Mouse (Mus musculus): Measurements from ENCODE around the gene Nfyc. TPM values are rescaled to one million over a fixed set of nuclear protein-coding genes. Genes with fewer than 3 reads are reported as not detected.
A peak's percentile ranks its signal among the peaks of the same experiment; 100 is the strongest.

Gene Nfyc
- polyA plus RNA-seq, 1 experiment from 2014 or later, result 110 TPM

DNA sequence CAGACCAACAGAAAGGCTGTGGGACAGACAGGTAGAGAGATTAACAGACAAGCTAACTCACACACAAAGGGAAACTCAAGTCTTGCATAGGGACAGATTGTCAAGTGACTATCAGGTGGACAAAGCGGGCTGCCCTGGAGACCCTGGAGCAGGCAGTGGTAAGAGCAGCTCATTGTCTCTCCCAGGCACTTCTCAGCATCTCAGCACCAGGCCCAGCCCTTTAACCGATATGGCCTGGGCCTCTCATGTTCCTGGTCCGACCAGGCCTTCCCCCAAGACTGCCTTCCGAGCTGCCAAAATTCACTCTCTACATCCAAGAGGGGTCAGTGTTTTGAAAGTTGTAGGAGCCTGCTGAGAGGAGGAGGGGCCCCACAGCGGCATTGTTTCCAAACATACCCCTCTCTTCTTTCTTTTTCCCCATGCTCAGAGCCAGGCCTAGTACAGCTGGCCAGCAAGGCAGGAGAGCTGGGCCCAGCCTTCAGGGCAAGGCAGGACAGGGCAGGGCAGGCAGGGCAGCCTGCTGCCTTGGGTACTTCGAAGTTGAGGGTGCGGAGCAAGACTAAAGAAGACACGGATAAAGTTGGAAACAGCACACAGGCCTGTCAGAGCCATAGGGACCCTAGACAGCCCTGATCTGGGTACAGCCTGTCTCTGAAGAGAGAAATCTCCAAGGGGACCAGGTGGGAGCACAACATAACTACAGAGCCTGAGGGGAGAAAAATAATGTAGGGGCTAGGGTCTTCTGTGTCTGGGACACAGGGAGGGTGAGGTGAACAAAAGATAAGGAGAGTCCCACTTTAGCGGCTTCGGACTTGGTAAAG lies 85.4 kb downstream of the Nfyc start:
- Histone ChIP-seq H3K9ac (no peak overlapping the region), H3K9me3 (no peaks in the 10 kb centered on the region), H3K27me3 (peaks cover 85% of the 10 kb centered on the region), H3K27ac (no peak overlapping the region), H3K4me3 (replicated peaks) (no peak overlapping the region; the same call in 1 of the 2 replicates), H3K4me2 (peak overlapping the region; percentile 100), H3K36me3 (replicated peaks) (no peaks in the 10 kb centered on the region), H3K4me1 (peaks cover 34% of the 10 kb centered on the region)
- 8% methylated on average over 10 of the region's 10 CpGs for WGBS
- no peak for ATAC-seq (ENCODE audit: low FRiP score)

DNA sequence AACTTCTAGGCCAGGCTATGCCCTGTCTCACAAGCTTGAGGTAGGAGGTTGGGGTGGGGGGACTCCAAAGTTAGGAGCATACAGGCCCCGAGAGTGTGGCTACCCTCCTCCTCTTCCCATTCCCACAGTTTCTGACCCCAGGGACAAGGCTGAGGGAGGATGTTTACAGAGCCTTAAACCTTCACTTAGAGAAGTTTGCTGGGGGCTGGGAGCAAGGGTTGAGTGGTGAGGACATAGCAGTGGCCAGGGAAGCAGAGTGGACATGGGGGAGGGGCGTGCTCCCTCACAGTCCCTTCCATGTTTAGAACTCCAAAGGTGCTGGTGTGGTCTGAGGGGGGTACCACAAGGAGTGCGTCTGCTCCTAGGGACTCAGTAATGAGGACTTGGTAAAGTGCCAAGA lies 87.7 kb downstream of the Nfyc start:
- ATAC-seq (ENCODE audit: low FRiP score), result no peak
- no peaks in the 10 kb centered on the region for H3K36me3 ChIP-seq (replicated peaks)
- H3K4me1 ChIP-seq, result peaks cover 32% of the 10 kb centered on the region
- no peak overlapping the region for H3K4me3 ChIP-seq (replicated peaks)
- peaks cover 65% of the 10 kb centered on the region for H3K27me3 ChIP-seq
- H3K4me2 ChIP-seq, result no peak overlapping the region
- H3K9ac ChIP-seq, result no peak overlapping the region
- H3K27ac ChIP-seq, result no peak overlapping the region
- no peaks in the 10 kb centered on the region for H3K9me3 ChIP-seq
- WGBS, result 67% methylated on average over 3 of the region's 3 CpGs

DNA sequence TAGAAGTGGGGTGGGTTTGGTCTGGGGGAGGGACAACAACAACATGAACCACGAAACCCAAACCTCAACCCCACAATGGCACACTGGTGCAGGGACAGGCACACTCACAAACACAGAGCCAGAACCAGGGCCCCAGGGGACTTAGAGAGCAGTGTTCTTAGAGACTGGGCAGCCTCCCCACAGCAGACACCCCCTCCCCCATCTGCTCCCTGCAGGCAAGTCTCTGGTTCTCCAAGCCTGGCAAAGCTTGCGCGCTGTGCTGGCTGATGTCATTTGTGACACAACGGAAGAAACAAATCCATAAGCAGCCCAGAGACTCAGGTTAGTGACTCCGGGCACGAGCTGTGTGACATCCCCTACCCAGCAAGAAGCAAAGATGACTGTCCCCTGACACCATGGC lies 90.1 kb downstream of the Nfyc start:
- no peak overlapping the region for H3K27ac ChIP-seq

DNA sequence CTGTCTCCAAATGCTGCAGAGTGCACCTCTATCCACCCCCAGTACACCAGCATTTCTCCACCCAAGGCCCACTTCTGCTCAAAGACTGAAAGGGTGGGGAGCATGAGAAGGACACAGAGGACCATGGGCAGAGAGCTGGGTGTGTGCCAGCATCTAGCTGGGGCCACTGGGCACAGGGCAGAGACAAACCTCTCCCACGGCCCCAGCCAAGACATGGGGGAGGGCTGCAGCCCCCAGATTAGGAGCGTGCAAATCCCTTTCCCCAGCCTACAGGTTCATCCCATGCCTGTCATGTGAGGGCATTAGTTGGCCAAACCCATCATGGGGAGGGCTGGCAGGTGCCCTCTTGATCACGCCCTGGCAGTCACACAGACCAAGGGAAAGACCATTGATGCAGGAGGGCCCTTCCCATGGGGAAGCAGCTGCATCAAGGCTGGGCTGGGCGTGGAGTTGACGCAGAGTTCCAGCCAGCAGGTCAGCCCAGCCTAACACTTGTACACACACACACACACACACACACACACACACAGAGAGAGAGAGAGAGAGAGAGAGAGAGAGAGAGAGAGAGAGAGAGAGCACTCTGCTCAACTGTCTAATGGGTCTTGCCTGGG lies 97.3 kb downstream of the Nfyc start:
- Histone ChIP-seq H3K36me3 (replicated peaks) (no peaks in the 10 kb centered on the region), H3K4me3 (replicated peaks) (no peak overlapping the region), H3K4me1 (peaks cover 24% of the 10 kb centered on the region), H3K27ac (no peak overlapping the region), H3K9me3 (no peaks in the 10 kb centered on the region), H3K9ac (no peak overlapping the region), H3K4me2 (no peak overlapping the region), H3K27me3 (peaks cover 66% of the 10 kb centered on the region)
- no peak for ATAC-seq (ENCODE audit: low FRiP score)
- WGBS, result 75% methylated on average over 5 of the region's 5 CpGs

More for the DNA sequence above, 90.1 kb downstream of the Nfyc start:
- no peak overlapping the region for H3K9ac ChIP-seq
- H3K9me3 ChIP-seq, result no peaks in the 10 kb centered on the region
- H3K36me3 ChIP-seq (replicated peaks), result no peaks in the 10 kb centered on the region
- ATAC-seq (ENCODE audit: low FRiP score), result no peak
- H3K4me2 ChIP-seq, result no peak overlapping the region
- WGBS, result 73% methylated on average over 6 of the region's 6 CpGs
- H3K4me1 ChIP-seq, result peaks cover 9% of the 10 kb centered on the region
- H3K4me3 ChIP-seq (replicated peaks), result no peak overlapping the region
- H3K27me3 ChIP-seq, result peaks cover 58% of the 10 kb centered on the region

GRCm38 (mm10) chr4:120732737-120733136 lies 98.6 kb downstream of the Nfyc start:
- H3K9me3 ChIP-seq, result no peaks in the 10 kb centered on the region
- WGBS, result 82% methylated on average over 6 of the region's 6 CpGs
- H3K27ac ChIP-seq, result no peak overlapping the region
- peaks cover 60% of the 10 kb centered on the region for H3K27me3 ChIP-seq
- peaks cover 24% of the 10 kb centered on the region for H3K4me1 ChIP-seq
- no peaks in the 10 kb centered on the region for H3K36me3 ChIP-seq (replicated peaks)
- H3K9ac ChIP-seq, result no peak overlapping the region
- no peak overlapping the region for H3K4me2 ChIP-seq
- no peak overlapping the region for H3K4me3 ChIP-seq (replicated peaks)
- no peak for ATAC-seq (ENCODE audit: low FRiP score)

DNA sequence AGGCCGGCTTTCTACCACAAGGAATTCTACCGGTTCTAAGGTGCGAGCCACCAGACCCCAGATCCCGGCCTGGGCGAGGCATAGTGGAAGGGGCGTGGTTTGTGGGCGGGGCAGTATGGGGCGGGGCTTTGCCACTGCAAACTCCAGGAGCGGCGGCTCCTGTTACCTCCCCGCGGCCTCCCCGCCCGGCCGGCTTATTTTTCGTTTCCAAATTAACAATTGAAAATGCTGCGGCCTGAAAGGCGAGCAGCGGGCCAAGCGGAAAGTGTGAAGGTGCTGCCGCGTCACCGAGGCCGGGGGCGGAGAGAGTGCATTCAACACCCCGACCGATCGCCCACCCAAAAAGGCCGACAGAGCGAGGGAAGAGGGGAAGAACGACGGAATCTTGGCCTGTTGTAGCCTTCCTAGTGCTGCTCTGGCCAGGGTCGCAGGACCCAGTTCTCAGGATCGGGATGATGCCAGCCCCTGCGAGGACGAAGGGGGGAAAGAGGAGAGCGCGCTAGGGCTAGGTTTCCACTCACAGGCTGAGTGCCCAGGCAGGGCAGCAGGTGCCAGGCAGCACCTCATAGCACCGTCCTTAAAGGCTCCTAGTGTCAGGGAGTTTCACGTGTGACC lies 100.2 kb downstream of the Nfyc start:
- Histone ChIP-seq H3K27me3 (peaks cover 54% of the 10 kb centered on the region), H3K9ac (peak overlapping the region; percentile 63), H3K9me3 (no peaks in the 10 kb centered on the region), H3K4me2 (peak overlapping the region; percentile 89), H3K4me1 (peaks cover 24% of the 10 kb centered on the region), H3K36me3 (replicated peaks) (no peaks in the 10 kb centered on the region), H3K27ac (no peak overlapping the region), H3K4me3 (replicated peaks) (peak overlapping the region; percentile 51)
- ATAC-seq (ENCODE audit: low FRiP score), result peak; percentile 88
- under 1% methylated on average over 40 of the region's 40 CpGs for WGBS

DNA sequence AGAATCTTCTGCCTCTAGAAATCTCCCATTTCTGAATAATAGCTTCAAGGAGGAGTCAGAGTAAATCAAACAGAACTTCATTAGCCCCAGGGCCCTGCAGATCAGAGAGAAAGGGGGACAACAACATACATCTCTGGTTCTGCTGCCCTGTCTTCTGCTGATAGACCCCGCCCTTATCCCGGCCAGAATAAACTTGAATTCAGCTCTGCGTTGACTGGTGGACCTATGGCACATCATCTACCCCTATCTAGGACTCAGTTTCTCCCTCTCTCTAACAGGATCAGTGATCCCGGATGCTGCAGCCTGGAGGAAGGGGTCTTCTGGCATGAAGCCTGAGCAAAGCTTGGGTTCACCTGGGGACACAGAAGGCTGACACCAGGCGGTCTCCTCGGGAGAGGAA lies 100.8 kb downstream of the Nfyc start:
- Histone ChIP-seq H3K27me3 (peaks cover 54% of the 10 kb centered on the region), H3K9me3 (no peaks in the 10 kb centered on the region), H3K9ac (no peak overlapping the region), H3K4me3 (replicated peaks) (peak overlapping the region; percentile 51), H3K4me2 (peak overlapping the region; percentile 89), H3K27ac (no peak overlapping the region), H3K4me1 (peaks cover 24% of the 10 kb centered on the region), H3K36me3 (replicated peaks) (no peaks in the 10 kb centered on the region)
- WGBS, result 31% methylated on average over 6 of the region's 6 CpGs
- ATAC-seq (ENCODE audit: low FRiP score), result no peak

- H3K27ac ChIP-seq, result no peak overlapping the region
- H3K9ac ChIP-seq, result no peak overlapping the region
- ATAC-seq (ENCODE audit: low FRiP score), result no peak
- WGBS, result 74% methylated on average over 6 of the region's 6 CpGs
- H3K36me3 ChIP-seq (replicated peaks), result no peaks in the 10 kb centered on the region
- H3K27me3 ChIP-seq, result peaks cover 55% of the 10 kb centered on the region
- peaks cover 24% of the 10 kb centered on the region for H3K4me1 ChIP-seq
- no peaks in the 10 kb centered on the region for H3K9me3 ChIP-seq
- no peak overlapping the region for H3K4me2 ChIP-seq
- no peak overlapping the region for H3K4me3 ChIP-seq (replicated peaks)
These were observed 101.2 kb downstream of the Nfyc start for GRCm38 (mm10) chr4:120730146-120730545.

DNA sequence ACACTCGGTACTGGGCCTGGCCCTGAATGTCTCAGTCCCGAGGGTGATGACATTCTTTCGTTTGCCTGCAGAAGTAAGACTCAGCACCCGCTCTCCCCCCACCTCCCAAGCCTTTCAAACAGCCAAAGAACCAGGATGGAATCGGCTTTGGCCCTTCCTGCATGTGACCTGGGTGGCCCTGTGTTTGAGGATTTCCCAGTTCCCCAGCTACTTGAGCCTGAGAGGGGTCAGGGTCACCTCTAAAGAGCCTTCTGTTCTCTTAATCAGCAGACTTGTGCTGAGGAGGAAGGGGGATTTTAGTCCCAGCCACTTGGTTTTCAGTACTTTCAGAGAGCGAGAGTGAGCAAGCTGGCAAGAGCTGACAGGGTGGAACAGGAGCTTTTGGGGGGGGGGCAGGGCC lies 101.9 kb downstream of the Nfyc start:
- ATAC-seq (ENCODE audit: low FRiP score), result no peak

GRCm38 (mm10) chr4:120727842-120728241 lies 103.5 kb downstream of the Nfyc start:
- ATAC-seq (ENCODE audit: low FRiP score), result no peak
- Histone ChIP-seq H3K4me2 (no peak overlapping the region), H3K4me3 (replicated peaks) (no peak overlapping the region), H3K27ac (no peak overlapping the region), H3K27me3 (peaks cover 41% of the 10 kb centered on the region), H3K9me3 (no peaks in the 10 kb centered on the region), H3K9ac (no peak overlapping the region), H3K36me3 (replicated peaks) (no peaks in the 10 kb centered on the region), H3K4me1 (peaks cover 17% of the 10 kb centered on the region)
- WGBS, result 87% methylated on average over 11 of the region's 11 CpGs

More for the DNA sequence above, 101.9 kb downstream of the Nfyc start:
- WGBS, result 35% methylated on average over 6 of the region's 6 CpGs
- no peak overlapping the region for H3K4me3 ChIP-seq (replicated peaks)
- H3K9me3 ChIP-seq, result no peaks in the 10 kb centered on the region
- no peak overlapping the region for H3K9ac ChIP-seq
- H3K4me2 ChIP-seq, result no peak overlapping the region
- no peaks in the 10 kb centered on the region for H3K36me3 ChIP-seq (replicated peaks)
- no peak overlapping the region for H3K27ac ChIP-seq
- peaks cover 24% of the 10 kb centered on the region for H3K4me1 ChIP-seq
- H3K27me3 ChIP-seq, result peaks cover 51% of the 10 kb centered on the region

- no peak overlapping the region for H3K27ac ChIP-seq
- no peak overlapping the region for H3K4me3 ChIP-seq (replicated peaks)
These were observed 105.2 kb downstream of the Nfyc start for GRCm38 (mm10) chr4:120726174-120726573.

GRCm38 (mm10) chr4:120725516-120726090 lies 105.8 kb downstream of the Nfyc start:
- H3K27ac ChIP-seq, result no peak overlapping the region
- no peaks in the 10 kb centered on the region for H3K36me3 ChIP-seq (replicated peaks)
- H3K9ac ChIP-seq, result no peak overlapping the region
- H3K27me3 ChIP-seq, result peaks cover 21% of the 10 kb centered on the region
- H3K4me2 ChIP-seq, result no peak overlapping the region
- ATAC-seq (ENCODE audit: low FRiP score), result no peak
- H3K9me3 ChIP-seq, result no peaks in the 10 kb centered on the region
- no peak overlapping the region for H3K4me3 ChIP-seq (replicated peaks)
- WGBS, result 39% methylated on average over 5 of the region's 5 CpGs
- peaks cover 7% of the 10 kb centered on the region for H3K4me1 ChIP-seq

More at GRCm38 (mm10) chr4:120726174-120726573, 105.2 kb downstream of the Nfyc start:
- H3K4me2 ChIP-seq, result no peak overlapping the region
- H3K9me3 ChIP-seq, result no peaks in the 10 kb centered on the region
- no peak overlapping the region for H3K9ac ChIP-seq
- peaks cover 24% of the 10 kb centered on the region for H3K27me3 ChIP-seq
- no peaks in the 10 kb centered on the region for H3K36me3 ChIP-seq (replicated peaks)
- ATAC-seq (ENCODE audit: low FRiP score), result no peak
- peaks cover 11% of the 10 kb centered on the region for H3K4me1 ChIP-seq
- 68% methylated on average over 4 of the region's 4 CpGs for WGBS
